Mouse (Mus musculus): Measurements from ENCODE around the gene Swt1.

DNA sequence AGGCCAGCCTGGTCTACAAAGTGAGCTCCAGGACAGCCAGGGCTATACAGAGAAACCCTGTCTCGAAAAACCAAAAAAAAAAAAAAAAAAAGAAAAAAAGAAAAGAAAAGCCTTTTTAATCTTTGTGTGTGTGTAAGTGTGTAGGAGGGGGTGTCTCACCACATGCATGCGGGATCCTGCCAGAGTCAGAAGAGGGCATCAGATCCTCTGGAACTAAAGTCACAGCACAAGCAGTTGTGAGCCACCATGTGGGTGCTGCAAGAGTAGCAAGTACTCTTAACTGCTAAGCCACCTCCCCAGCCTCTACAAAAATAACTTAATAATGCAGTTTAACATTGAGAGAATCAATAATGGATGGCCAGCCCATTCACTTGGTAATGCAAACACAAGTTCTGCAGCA is 22.6 kb upstream of the Swt1 start:
- TF ChIP-seq CTCF (IDR thresholded peaks at IDR 0.05; ENCODE audit: low read depth, low read length) (no peak), POLR2A (IDR thresholded peaks at IDR 0.05; ENCODE audit: insufficient read depth, low read length) (no peak), EP300 (IDR thresholded peaks at IDR 0.05; ENCODE audit: insufficient read depth, low read depth, low read length) (no peak)

All from ES-Bruce4 (cell line).